Mouse (Mus musculus): ENCODE data around the gene Srf.

The Srf gene

GRCm38 (mm10) chr17:46503847-46504638 is 51.9 kb downstream of the Srf start:
- TF ChIP-seq GATA4 (IDR thresholded peaks at IDR 0.05; ENCODE audit: insufficient replicate concordance, low read length) = no peak

GRCm38 (mm10) chr17:46502775-46503174 is 53.2 kb downstream of the Srf start:
- TF ChIP-seq GATA4 (IDR thresholded peaks at IDR 0.05; ENCODE audit: insufficient replicate concordance, low read length) = no peak

Data from liver, adult (tissue).